ENCODE assay signal across 7 mouse cellular contexts in genomic region chr11:61504713-61505257, GRCm38 (mm10). TPM values are rescaled to one million over a fixed set of nuclear protein-coding genes. Genes with fewer than 3 reads are reported as not detected.
DNase-seq lines count a peak whose midpoint lies in the region; ATAC-seq lines count a peak whose summit lies in the region.

TSS of gene B9d1 (plus strand) at chr11:61505144.

- H3K36me3 ChIP-seq in intestine, embryonic 15.5 days: no peaks in the 10 kb centered on the region
- H3K36me3 ChIP-seq in midbrain, embryonic 10.5 days: peaks cover 19% of the 10 kb centered on the region

- DNase-seq in adrenal gland, adult 2 months: peak; percentile 95
- DNase-seq in embryo, embryonic 11.5 days (ENCODE audit: low read depth, low spot score): peak; percentile 97
- DNase-seq in gastrocnemius, postnatal 36 days: peak; percentile 91 to 95
- DNase-seq in left cerebral cortex, postnatal 25 days (ENCODE audit: low spot score in 2 of 2): peak; percentile 99
- DNase-seq in midbrain, embryonic 10.5 days (ENCODE audit: low spot score): peak; percentile 94
- peak; percentile 97 for DNase-seq in right cerebral cortex, postnatal 4 days

- no peaks in the 10 kb centered on the region for H3K27me3 ChIP-seq in intestine, embryonic 15.5 days (replicated peaks)
- H3K27me3 ChIP-seq in midbrain, embryonic 10.5 days (ENCODE audit: low read depth, poor library complexity, severe bottlenecking): no peaks in the 10 kb centered on the region

- under 1% methylated on average over 39 of the region's 39 CpGs for WGBS in intestine, embryonic 15.5 days
- under 1% methylated on average over 39 of the region's 39 CpGs for WGBS in midbrain, embryonic 10.5 days

- H3K4me1 ChIP-seq in intestine, embryonic 15.5 days (replicated peaks): peaks cover 13% of the 10 kb centered on the region
- peaks cover 23% of the 10 kb centered on the region for H3K4me1 ChIP-seq in midbrain, embryonic 10.5 days

- H3K4me3 ChIP-seq in intestine, embryonic 15.5 days (replicated peaks): peak within 1 kb of the TSS; percentile 56
- peak within 1 kb of the TSS; percentile 74 for H3K4me3 ChIP-seq in midbrain, embryonic 10.5 days

- H3K4me2 ChIP-seq in intestine, embryonic 15.5 days (replicated peaks): peak within 1 kb of the TSS; percentile 81

- H3K27ac ChIP-seq in intestine, embryonic 15.5 days: peak within 1 kb of the TSS; percentile 81
- H3K27ac ChIP-seq in midbrain, embryonic 10.5 days (replicated peaks): peak within 1 kb of the TSS; percentile 96

- intact Hi-C loops in gastrocnemius, postnatal 36 days (cut with DNase I): loop anchor here (5.0 kb wide), 3 partner anchors 73 to 157 kb away; partner anchors contain the start of gene Epn2
- intact Hi-C loops in left cerebral cortex, postnatal 25 days (cut with DNase I): loop anchor here (1.0 to 10.0 kb wide), 6 partner anchors 68 to 320 kb away; no protein-coding TSS in a partner anchor

- peak within 1 kb of the TSS; percentile 66 for H3K9ac ChIP-seq in intestine, embryonic 15.5 days

- ATAC-seq in intestine, embryonic 15.5 days: peak; percentile 94

- no peaks in the 10 kb centered on the region for H3K9me3 ChIP-seq in intestine, embryonic 15.5 days
- H3K9me3 ChIP-seq in midbrain, embryonic 10.5 days (replicated peaks): no peaks in the 10 kb centered on the region

RNA-seq across cellular contexts. Expression of gene B9d1, which starts in this region (rescaled TPM):
- total RNA-seq in adrenal gland, adult 2 months (2021): 10 to 100 TPM; 16.4 to 21.1 TPM
- polyA plus RNA-seq in adrenal gland, adult 2 months (2012; rRNA removed): 18.1 and 19.3 TPM in 2 replicates
- total RNA-seq in gastrocnemius, postnatal 36 days (2021): 1 to 10 TPM; 3.9 to 5.2 TPM
- polyA plus RNA-seq in intestine, embryonic 15.5 days (2015; fragmentation: Nextera tagmentation; extraction: Ambion mirVana): 20.9 and 24.3 TPM in 2 replicates
- total RNA-seq in left cerebral cortex, postnatal 25 days (2021): 10 to 100 TPM; 43.2 to 44.9 TPM
- polyA plus RNA-seq in midbrain, embryonic 10.5 days (2016; fragmentation: Nextera tagmentation; extraction: Ambion mirVana): 52.5 and 56.0 TPM in 2 replicates

Comparison
In these comparisons a context has a peak if more than half of its experiments do, and no peak if none do; other contexts are left out.
1. Peak in every context shown above with its lines: DNase-seq, ATAC-seq, H3K4me3 ChIP-seq and H3K27ac ChIP-seq.